Mouse (Mus musculus) midbrain, postnatal 0 days (tissue): ENCODE data around the gene Dand5. TPM values are rescaled to one million over a fixed set of nuclear protein-coding genes. Genes with fewer than 3 reads are reported as not detected.
A peak's percentile ranks its signal among the peaks of the same experiment; 100 is the strongest.

ENCODE experiments used
- ATAC-seq: fragments of 200-750 bp; cut with Nextera tagmentation; 2 replicates; pipeline ENCODE4 v1.8.0; 2017; ENCODE audit warnings: moderate number of reproducible peaks, mild to moderate bottlenecking, moderate TSS enrichment, moderate library complexity; ENCODE audit not compliant: low FRiP score
- DNase-seq: peaks from one replicate; pipeline ENCODE4 v3.0.0-alpha.2; 2015; ENCODE audit warnings: low spot score
- H3K27ac ChIP-seq: fragments of 300-500 bp; sonication (generic); 2 replicates; pipeline ENCODE4 v1.5.1; 2014; ENCODE audit warnings: low read depth, mild to moderate bottlenecking, low read length, mixed read lengths
- H3K27me3 ChIP-seq: fragments of 300-500 bp; sonication (generic); 2 replicates; pipeline ENCODE4 v1.6.1; 2014; ENCODE audit warnings: low read length, control low read depth, mixed read lengths; ENCODE audit not compliant: insufficient read depth
- H3K36me3 ChIP-seq: fragments of 300-500 bp; sonication (generic); 2 replicates; pipeline ENCODE4 v1.6.1; 2014; ENCODE audit warnings: low read length, control low read depth, mixed read lengths; ENCODE audit not compliant: insufficient read depth
- H3K4me1 ChIP-seq: fragments of 300-500 bp; sonication (generic); 2 replicates; pipeline ENCODE4 v1.6.1; 2014; ENCODE audit warnings: mild to moderate bottlenecking, control low read depth, antibody characterized with exemption, low read length, mixed read lengths; ENCODE audit not compliant: insufficient read depth
- H3K4me2 ChIP-seq: fragments of 300-500 bp; sonication (generic); 2 replicates; pipeline ENCODE4 v1.6.1; 2014; ENCODE audit warnings: low read depth, mild to moderate bottlenecking, low read length, mixed read lengths; ENCODE audit not compliant: poor library complexity, severe bottlenecking
- H3K4me3 ChIP-seq: fragments of 300-500 bp; sonication (generic); 2 replicates; pipeline ENCODE4 v1.5.1; 2014; ENCODE audit warnings: low read depth, mild to moderate bottlenecking, low read length, moderate library complexity
- H3K9ac ChIP-seq: fragments of 300-500 bp; sonication (generic); replicated peaks from 2 replicates; pipeline ENCODE4 v1.6.1; 2014; ENCODE audit warnings: mild to moderate bottlenecking, low read length, moderate library complexity, mixed read lengths; ENCODE audit not compliant: poor library complexity, severe bottlenecking
- H3K9me3 ChIP-seq: fragments of 300-500 bp; sonication (generic); 2 replicates; pipeline ENCODE4 v1.6.1; 2016; ENCODE audit warnings: low read length, control low read depth
- CTCF ChIP-seq: IDR thresholded peaks from 2 replicates; pipeline ENCODE4 v1.5.1; 2016; ENCODE audit warnings: antibody characterized with exemption, mild to moderate bottlenecking
- WGBS: fragments of 180-500 bp; shearing (Covaris S2); extraction: QIAGEN DNeasy Blood & Tissue Kit; methylation state at CpG from one replicate; pipeline ENCODE4 v1.1.7; 2014; 5-methylcytosine and 5-hydroxymethylcytosine counted together
- polyA plus RNA-seq: library from polyadenylated mRNA; unstranded; fragments of >200 nt; fragmentation: Nextera tagmentation; extraction: Ambion mirVana; gene quantifications from 2 replicates; pipeline ENCODE4 v1.2.1, GENCODE M21; 2015
- total RNA-seq: library from RNA; depleted of rRNA; stranded (reverse); fragments of >200 nt; gene quantifications from 2 replicates; pipeline ENCODE4 v1.2.3, GENCODE M21; 2014

Dand5 gene
- total and polyA plus RNA-seq, 2 experiments from 2014 or later, result 7.6 to 12.6 TPM

DNA sequence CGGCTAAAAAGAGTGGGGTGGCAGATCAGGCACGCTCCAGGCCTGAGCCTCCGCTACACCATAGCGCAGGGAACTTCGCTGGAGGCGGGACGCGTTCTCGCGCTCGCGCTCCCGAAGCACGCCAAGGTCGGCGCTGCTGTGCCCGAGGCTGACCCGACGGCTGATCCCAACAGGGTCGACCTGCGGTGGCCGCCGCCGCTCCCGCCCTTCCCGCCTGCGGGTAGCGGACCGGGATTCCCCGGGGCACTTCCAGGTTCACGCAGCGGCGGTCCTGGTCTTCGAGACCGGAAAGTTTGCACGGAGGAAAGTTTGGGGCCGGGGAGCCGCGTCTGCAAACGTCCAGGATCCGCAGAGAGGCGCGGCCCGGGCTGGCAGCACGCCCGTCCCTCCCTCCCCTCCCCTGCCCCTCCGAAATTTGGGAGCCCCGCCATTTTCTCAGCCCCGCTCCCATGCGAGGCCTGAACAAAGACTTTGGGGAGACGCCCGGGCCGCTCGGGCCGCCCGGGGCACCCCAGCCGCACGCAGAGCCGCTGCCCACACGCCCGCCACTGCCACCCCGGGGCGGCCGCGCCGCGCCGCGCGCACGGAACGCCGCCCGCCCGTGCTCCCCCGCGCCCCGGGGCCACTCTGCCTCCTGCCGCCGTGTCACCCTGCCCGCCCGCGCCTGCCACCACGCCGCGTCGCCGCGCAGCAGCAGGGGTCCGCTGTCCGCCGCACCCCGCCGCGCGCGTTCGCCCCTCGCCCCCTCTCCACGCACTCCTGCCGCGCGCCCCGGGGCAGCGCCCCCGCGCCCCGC lies 23.3 kb downstream of the Dand5 start:
- Histone ChIP-seq H3K27ac (peak overlapping the region; percentile 74), H3K36me3 (no peaks in the 10 kb centered on the region), H3K4me1 (no peaks in the 10 kb centered on the region), H3K4me3 (peak overlapping the region; percentile 69), H3K9ac (peak overlapping the region; percentile 78), H3K9me3 (no peaks in the 10 kb centered on the region), H3K27me3 (peaks cover 38% of the 10 kb centered on the region), H3K4me2 (peak overlapping the region; percentile 99)
- ATAC-seq (no peak), DNase-seq (peak; percentile 54)
- no peak for TF ChIP-seq CTCF
- under 1% methylated on average over 68 of the region's 108 CpGs for WGBS

DNA sequence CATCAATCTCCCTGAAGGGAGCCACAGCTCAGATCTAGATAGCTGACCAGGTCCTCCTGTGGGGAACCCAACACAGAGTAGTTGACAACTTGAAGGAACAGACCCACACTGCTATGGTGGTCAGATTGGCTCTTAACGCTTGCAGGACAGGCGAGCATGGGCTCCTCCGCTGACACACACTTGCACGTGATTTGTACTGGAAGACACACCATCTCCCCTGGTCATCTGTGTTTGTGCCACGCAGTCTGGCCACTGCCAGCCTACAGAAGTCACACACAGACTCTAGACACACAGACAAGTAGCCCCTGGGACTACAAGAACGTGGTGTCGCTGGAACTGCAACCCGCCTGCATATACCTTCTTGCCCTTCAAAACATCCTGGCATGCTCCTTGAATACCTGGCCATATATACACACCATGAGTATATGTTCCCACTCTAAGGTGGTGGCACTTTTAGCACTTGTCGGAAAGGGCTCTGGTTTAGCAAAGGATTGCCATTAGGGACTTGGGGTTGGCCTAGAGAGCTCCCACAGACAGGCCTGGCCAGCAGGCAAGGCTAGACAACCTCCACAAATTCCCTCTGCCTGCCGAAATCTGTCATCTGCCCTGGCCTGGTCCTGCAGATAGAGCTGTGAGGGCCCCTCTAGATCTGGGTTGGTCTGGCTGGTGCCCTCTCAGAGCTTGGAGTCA lies 24.0 kb downstream of the Dand5 start:
- DNase-seq (no peak), ATAC-seq (no peak)
- Histone ChIP-seq H3K27ac (peak overlapping the region; percentile 74), H3K36me3 (no peaks in the 10 kb centered on the region), H3K4me1 (no peaks in the 10 kb centered on the region), H3K9ac (peak overlapping the region; percentile 78), H3K27me3 (peaks cover 41% of the 10 kb centered on the region), H3K4me2 (peak overlapping the region; percentile 99), H3K9me3 (no peaks in the 10 kb centered on the region), H3K4me3 (peak overlapping the region; percentile 69)
- no peak for TF ChIP-seq CTCF
- 52% methylated on average over 10 of the region's 10 CpGs for WGBS

DNA sequence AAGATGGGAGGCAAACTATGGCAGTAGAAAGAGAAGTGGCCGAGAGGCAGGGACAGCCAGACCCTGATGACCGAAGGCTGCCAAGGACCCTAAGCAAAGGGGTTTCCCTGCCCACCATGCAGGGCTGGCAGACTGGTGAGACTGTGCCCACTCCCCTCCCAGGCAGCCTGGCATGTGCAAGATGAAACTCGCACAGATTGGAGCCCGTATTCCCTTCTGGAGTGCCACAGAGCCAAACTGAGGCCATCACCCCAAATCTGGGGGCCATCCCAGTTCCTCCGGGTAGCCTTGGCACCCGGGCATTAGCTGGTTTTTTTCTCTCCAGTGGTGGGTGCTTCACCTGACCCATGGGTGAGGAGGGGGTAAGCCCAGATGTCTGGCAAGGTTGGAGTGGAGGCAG lies 24.7 kb downstream of the Dand5 start:
- Histone ChIP-seq H3K27me3 (peaks cover 42% of the 10 kb centered on the region), H3K4me1 (no peaks in the 10 kb centered on the region), H3K4me3 (no peak overlapping the region), H3K9me3 (no peaks in the 10 kb centered on the region), H3K9ac (no peak overlapping the region), H3K4me2 (0 out of 2 replicates have a peak overlapping the region, but pooled peaks have one; percentile 15), H3K36me3 (no peaks in the 10 kb centered on the region), H3K27ac (peak overlapping the region; percentile 38)
- WGBS, result 73% methylated on average over 6 of the region's 6 CpGs
- no peak for ATAC-seq
- DNase-seq, result peak; percentile 58
- TF ChIP-seq CTCF, result no peak

DNA sequence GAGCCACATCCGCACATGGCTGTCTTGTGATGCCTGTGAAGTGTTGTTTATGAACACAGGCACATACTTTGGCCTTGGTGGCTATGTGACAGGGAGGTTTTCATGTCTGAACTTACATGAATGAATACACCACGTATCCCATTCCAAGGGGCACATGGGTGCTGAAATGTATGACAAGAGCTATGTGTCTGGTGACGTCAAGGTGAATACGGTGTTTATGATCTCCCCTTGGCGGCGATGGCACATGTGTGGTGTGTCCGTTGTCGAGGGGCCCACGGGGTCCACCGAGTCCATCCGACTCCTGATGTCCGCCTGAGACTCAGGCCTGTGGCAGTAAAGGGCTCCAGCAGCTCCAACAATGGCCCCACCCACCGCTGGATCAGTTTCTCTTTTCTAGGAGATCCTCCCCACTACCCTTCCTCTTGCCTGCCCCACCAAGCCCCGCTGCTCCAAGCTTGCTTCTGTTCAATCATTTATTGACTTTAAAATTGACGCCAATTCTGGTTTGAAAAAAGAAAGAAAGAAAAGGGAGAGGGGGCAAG lies 25.3 kb downstream of the Dand5 start:
- Histone ChIP-seq H3K36me3 (no peaks in the 10 kb centered on the region), H3K4me3 (no peak overlapping the region), H3K27ac (no peak overlapping the region), H3K9ac (no peak overlapping the region), H3K27me3 (peaks cover 38% of the 10 kb centered on the region), H3K4me1 (no peaks in the 10 kb centered on the region), H3K9me3 (no peaks in the 10 kb centered on the region), H3K4me2 (no peak overlapping the region)
- DNase-seq (no peak), ATAC-seq (no peak)
- no peak for TF ChIP-seq CTCF
- WGBS, result 73% methylated on average over 15 of the region's 15 CpGs

DNA sequence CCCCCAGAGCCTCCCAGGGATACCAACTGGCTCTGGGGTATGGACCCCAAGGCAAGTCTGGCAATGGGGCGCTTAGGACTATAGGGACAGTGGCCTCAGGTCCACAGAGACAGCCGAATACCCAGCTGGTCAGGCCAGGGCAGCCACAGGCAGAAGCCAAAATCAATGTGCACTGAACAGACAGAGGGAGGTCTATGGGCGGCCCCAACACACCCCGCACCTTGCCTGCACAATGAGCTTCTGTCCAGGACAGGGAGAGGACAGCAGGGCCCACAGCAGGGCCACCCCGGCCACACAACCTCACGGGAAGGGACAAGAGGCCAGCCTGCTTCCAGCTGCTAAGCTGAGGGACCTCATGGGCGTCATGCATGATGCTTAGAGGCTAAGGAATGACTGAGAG lies 28.1 kb downstream of the Dand5 start:
- H3K4me1 ChIP-seq, result 0 out of 2 replicates have a peak, but pooled peaks cover 4% of the 10 kb centered on the region
- DNase-seq, result peak; percentile 57
- WGBS, result 48% methylated on average over 7 of the region's 7 CpGs

More for the DNA sequence above, 28.1 kb downstream of the Dand5 start:
- H3K9me3 ChIP-seq, result no peaks in the 10 kb centered on the region
- H3K4me2 ChIP-seq, result no peak overlapping the region
- H3K27me3 ChIP-seq, result peaks cover 36% of the 10 kb centered on the region
- no peak for TF ChIP-seq CTCF
- ATAC-seq, result peak; percentile 44; the same call in 1 of the 2 replicates
- H3K27ac ChIP-seq, result peak overlapping the region; percentile 69
- H3K4me3 ChIP-seq, result no peak overlapping the region
- H3K9ac ChIP-seq, result no peak overlapping the region
- no peaks in the 10 kb centered on the region for H3K36me3 ChIP-seq
